Mouse (Mus musculus) stomach, embryonic 16.5 days (tissue): ENCODE data around the gene Sik1. TPM values are rescaled to one million over a fixed set of nuclear protein-coding genes. Genes with fewer than 3 reads are reported as not detected.

Source experiments
- polyA plus RNA-seq: library from polyadenylated mRNA; unstranded; fragments of >200 nt; fragmentation: Nextera tagmentation; extraction: Ambion mirVana; gene quantifications from 2 replicates; pipeline ENCODE4 v1.2.1, GENCODE M21; 2015

Sik1 gene
- polyA plus RNA-seq, 1 experiment from 2014 or later, result 20.2 TPM

Other genes with a start within 250 kb of the Sik1 start
- gene Cbs, start 218.6 kb downstream of the Sik1 start, polyA plus RNA-seq, result 25.0 and 25.6 TPM in 2 replicates
- gene U2af1, start 196.9 kb downstream of the Sik1 start, polyA plus RNA-seq, result 236 and 261 TPM in 2 replicates
- 0.13 and 0.62 TPM in 2 replicates for gene Cryaa, start 178.0 kb downstream of the Sik1 start, polyA plus RNA-seq
- 40.1 and 42.6 TPM in 2 replicates for gene Rrp1b, start 180.3 kb upstream of the Sik1 start, polyA plus RNA-seq
- 0.07 and 0.45 TPM in 2 replicates for gene Hsf2bp, start 180.5 kb upstream of the Sik1 start, polyA plus RNA-seq